Mouse (Mus musculus) frontal cortex, postnatal 36 days (tissue): ENCODE measurements around the gene Nos3.

Experiments used
- DNase-seq, 2 experiments: peaks; one replicate each; pipeline ENCODE4 v3.0.0; 2022; ENCODE audit warnings: low spot score in 2 of 2

Gene Nos3

DNA sequence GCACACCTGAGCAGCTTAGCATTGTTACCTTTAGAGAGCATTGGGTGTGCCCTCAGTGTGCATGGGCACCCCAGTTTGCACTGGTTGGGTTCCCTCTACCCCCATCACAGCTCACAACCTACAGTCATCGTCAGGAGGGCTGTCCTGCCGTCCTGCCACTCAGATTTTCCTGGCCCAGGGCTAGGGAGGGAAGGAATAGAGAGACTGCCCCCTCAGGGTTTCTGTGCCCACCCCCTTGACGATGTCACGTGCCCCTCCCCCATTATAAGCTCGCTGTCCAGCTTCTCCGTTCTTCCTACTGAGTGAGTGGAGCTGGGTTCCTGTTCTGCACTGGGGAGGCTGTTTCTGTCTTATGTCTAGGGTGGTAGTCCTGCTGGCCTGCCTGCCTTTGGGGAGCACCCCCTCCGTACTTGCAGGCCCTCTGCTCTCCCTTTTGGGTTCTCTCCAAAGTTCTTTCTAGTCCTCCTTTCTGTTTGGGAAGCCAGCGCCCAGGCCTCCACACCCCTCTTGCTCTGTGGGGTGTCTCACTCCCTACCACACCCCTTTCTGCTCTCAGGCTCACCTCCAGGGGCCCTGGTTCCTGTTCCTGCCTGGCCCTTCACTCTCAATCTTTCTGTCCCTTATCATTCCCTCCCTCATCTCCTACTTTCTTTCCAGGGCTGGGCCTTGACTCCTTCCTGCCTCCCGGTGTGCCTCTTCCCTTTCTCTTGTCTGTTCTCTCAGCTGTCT lies 62.1 kb downstream of the Nos3 start:
- no peak for DNase-seq

GRCm38 (mm10) chr5:24427285-24427633 lies 62.6 kb downstream of the Nos3 start:
- no peak for DNase-seq

- no peak for DNase-seq
Measured at GRCm38 (mm10) chr5:24427981-24428402, 63.4 kb downstream of the Nos3 start.

GRCm38 (mm10) chr5:24428596-24428995 lies 64.0 kb downstream of the Nos3 start:
- DNase-seq: no peak

DNA sequence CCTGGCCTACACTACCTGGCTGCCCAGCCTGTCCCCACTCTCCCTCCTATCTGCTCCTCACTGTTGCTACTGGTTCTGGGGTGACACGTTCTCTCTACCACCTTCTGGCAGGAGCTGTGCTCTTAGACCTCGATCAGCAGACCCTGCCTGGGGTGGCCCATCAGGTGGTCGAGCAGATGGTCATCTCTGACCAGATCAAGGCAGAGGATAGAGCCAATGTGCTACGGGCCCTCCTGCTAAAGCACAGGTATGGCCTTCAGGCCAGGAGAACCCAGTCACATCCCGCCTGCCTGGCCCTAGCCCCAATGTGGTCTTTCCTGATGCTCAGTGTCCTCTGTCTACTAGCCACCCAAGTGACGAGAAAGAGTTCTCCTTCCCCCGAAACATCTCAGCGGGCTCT lies 69.4 kb downstream of the Nos3 start:
- no peak for DNase-seq
